Mouse (Mus musculus) ovary, adult 18-20 months (tissue): ENCODE measurements around the gene Gm47955.
"Not testable (repeated sequence)": the region's sequence is repeated elsewhere in the genome, so short reads cannot be mapped to it uniquely, and the experiment has no call there.

Experiments
- DNase-seq: peaks from one replicate; pipeline ENCODE4 v3.0.0; 2022; ENCODE audit warnings: low spot score, mixed read lengths

Gene Gm47955

GRCm38 (mm10) chr1:82993947-82994346, 33.9 kb downstream of the Gm47955 start:
- no peak for DNase-seq

GRCm38 (mm10) chr1:83000306-83000705, 40.2 kb downstream of the Gm47955 start, which contains the start of gene Gm47959:
Gene Gm47959 (plus strand): TSS chr1:83000548.
- not testable (repeated sequence) for DNase-seq

- no peak for DNase-seq
Observed at GRCm38 (mm10) chr1:83006218-83007179, 46.4 kb downstream of the Gm47955 start.

GRCm38 (mm10) chr1:83007471-83007870, 47.4 kb downstream of the Gm47955 start:
- DNase-seq, result no peak
